Mouse (Mus musculus) left cerebral cortex, postnatal 10 days (tissue): Measurements from ENCODE around the gene Satb1. TPM values are rescaled to one million over a fixed set of nuclear protein-coding genes. Genes with fewer than 3 reads are reported as not detected.

Experiments used
- DNase-seq, 2 experiments: peaks; one replicate each; pipeline ENCODE4 v3.0.0; 2021 to 2022; ENCODE audit warnings: low spot score in 2 of 2, mixed read lengths in 1 of 2; ENCODE audit errors: extremely low spot score in 1 of 2
- intact Hi-C: fragments of 180-260 bp; cut with DNase I; formaldehyde crosslinking; loops from one replicate; pipeline ENCODE4 v1.15.1; 2025
- total RNA-seq, 2 experiments: library from RNA; stranded (reverse); gene quantifications; 2 replicates each; pipeline ENCODE4 v1.2.3; 2021

Gene Satb1
- total RNA-seq, 2 experiments from 2014 or later, result 144 to 153 TPM

DNA sequence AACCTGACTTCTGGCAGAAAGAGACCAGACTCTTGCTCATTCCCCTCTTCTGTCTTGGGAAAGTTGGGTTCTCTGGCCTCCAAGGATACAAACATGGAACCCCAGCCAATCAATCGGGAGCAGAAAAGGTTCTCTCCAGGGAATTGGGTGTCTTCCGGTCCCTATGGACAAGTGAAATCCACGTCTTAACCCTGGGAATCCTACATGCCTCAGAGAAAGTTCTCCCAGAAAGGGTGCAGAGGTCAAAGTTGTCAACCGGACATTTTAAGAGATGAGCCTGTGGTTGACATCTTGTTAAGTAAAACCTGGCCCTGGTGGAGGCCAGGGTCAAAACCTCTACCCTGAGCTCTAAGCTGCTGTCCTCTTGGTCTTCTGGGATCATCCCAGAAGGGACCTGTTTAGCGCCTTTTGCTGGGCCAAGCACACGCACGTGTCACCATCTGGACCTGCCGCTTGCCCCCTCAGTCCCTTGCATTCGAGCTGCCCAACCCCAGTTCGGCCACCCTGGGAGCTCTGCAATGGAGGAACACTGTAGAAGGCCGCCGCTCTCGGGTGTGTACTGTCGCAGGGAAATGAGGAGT lies 1.9 kb downstream of the Satb1 start:
- intact Hi-C loops, result loop anchor here (5.0 kb wide), 2 partner anchors 131 to 626 kb away; no protein-coding TSS in a partner anchor

DNA sequence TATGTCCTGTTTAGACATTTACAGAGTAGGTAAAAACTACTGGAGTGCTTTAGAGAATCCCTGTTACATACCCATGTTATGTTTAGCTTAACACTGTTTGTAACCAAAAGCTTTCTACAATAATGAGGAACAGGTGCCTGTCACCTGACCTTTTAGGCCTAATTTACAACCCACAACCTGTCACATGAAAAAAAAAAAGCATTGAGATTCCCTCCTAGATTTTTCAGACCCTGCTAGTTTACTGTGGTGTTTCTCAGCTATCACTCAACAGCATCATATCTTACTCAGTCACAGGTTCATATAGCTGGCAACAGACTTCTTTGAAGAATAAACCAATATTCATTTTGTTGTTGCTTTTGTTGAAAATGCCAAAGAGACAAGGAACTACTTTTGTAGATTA lies 3.7 kb downstream of the Satb1 start:
- intact Hi-C loops, result no loop called here
- no peak for DNase-seq

More for the DNA sequence above, 1.9 kb downstream of the Satb1 start:
- DNase-seq, result no peak

DNA sequence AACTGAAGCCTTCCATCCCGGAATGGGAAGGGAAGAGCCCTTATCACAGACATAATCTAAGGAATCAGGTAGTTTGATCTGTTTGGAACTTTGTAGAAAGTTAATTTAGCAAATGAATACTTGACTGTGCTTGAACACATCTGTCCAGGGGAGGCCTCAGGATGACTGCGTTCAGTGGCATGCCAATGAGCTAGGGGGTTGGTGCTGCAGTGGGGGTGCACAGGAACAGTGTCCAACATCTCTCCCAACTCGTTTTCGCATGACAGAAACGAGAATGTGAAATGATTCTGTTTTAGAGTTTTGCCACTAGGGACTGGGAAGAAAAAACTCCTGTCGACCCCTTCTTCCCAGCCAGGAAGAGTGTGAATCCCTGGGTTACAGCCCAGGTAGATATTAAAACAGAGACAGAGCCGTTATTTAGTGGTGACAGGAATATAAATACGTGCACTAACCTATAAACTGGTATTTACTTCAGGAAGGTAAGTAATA lies 5.1 kb downstream of the Satb1 start:
- intact Hi-C loops, result no loop called here
- DNase-seq, result no peak

DNA sequence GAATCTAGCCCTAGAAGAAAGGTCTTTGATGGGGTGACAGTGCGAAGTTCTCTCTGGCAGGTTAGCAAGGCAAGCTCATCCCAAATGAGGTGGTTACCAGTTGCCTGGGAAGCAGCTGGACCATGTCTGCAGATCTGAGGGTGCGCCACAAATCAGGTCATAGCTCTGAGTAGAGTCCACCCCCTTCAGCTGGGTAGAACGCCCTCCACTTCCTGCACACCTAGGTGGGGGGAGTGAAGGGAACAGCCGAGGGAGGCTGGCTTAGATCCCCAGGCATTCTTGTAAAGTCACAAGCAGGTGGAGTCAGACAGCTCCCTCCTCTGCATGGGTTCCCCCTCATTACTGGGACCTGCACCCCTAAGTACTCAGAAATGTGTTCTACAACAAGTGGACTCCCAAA lies 6.6 kb downstream of the Satb1 start:
- DNase-seq, result no peak
- intact Hi-C loops, result no loop called here

DNA sequence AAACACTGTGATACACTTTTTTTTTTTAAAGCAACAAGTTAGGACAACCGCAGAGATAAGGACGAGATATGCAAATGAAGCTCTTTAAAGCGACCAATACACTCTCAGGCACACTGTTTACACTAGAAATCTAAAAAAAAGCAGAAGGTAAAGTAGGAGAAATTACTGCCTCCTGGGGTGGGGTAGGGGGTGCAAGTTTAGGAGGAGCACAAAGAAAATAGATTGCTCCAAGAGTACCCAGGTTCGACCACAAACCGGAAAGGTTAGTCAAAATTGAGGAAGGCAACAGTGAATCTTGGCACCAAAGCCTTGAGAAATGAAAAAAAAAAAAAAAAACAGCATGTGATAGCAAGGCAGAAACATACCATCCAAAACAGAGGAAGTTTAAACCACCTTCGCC lies 18.8 kb downstream of the Satb1 start:
- no peak for DNase-seq
- intact Hi-C loops, result loop anchor here (5.0 kb wide), 1 partner anchor 648 kb away; no protein-coding TSS in a partner anchor

DNA sequence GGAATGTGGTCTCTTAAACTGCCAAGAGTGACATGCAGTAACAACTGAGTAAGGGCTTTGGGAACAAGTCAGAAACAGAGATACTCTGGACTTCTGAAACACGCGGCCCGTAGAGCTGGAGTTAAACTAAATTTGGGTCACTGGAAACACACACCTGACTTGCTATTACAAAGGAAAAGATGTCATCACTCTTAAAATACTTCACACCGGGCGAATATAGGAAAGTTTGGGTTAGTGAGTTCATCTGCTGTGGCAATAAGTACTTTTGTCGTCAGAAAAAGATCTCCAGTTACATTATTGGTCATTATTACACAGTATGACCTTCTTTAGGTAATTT lies 19.3 kb downstream of the Satb1 start:
- intact Hi-C loops, result loop anchor here (5.0 kb wide), 1 partner anchor 649 kb away; no protein-coding TSS in a partner anchor
- no peak for DNase-seq

DNA sequence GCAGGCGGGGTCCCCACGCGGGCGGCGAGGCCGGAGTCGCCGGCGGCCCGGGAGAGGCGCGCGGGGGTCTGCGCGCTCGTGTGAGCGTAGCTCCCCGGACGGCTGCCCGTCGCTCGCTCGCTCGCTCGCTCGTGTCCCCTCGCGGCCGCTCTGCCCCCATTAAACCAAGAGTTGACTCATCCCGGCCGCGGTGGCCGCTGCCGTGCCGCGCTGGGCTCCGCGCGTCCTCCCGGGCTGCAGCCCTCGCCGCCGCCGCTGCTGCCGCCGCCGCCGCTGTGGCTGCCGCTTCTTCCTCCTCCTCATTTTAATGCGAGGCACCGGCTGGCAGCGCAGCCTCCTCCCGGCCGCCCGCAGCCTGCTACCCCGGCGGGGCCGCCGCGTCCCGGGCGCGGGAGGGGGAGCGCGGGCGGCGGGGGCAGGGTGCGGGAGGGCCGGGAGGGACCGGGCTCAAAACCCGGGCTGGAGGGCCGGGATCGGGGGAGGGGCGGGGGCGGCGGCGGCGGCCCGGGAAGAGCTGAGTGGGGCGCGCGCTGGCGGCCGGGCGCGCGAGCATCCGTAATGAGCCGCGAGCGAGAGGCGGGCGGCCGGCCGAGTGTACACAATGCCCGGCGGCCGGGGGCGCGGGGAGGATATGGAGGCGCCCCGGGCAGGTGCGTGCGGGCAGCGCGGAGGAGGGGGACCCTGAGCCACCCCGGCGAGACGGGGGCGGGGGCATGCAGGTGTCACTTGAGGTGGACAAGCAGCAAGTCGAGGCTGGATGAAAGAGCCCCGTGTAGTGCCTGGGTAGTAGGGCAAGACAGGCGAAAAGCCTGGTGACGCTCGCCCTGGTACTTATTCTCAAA lies 19.9 kb downstream of the Satb1 start:
- peak in 1 of 2 experiments; percentile 79 for DNase-seq
- intact Hi-C loops, result loop anchor here (5.0 kb wide), 1 partner anchor 649 kb away; no protein-coding TSS in a partner anchor

DNA sequence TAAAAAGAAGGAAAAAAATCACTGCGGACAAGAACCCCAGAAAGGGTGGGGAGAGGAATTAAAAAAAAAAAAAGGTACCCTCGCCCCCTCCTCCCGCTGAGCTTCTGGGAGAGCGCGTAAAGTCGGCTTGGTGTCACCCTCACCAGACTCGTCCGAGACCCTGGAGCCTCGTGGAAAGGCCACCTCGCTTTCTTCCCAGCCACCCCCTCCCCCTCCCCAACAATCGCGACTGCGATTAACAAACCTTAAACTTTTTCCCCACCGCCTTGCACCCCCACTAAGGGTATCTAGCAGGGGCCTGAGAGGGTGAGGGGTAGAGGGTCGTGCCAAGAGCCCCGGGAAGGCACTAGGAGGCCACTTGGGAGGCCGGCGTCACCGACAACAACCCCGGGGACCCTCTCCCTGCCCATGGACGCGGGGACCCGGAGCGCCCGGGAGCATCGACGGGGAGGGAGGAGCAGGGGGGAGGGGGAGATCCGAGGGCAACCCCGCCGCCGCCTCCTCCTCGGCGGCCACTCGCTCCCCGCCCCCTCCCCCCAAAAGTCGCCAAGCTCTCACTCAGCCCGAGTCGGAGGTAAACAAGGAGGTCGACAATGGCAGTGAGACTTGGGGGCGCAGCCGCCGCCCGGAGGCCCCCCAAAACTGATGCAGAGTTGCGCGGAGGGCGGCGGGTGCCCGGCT lies 20.7 kb downstream of the Satb1 start:
- intact Hi-C loops, result loop anchor here (5.0 kb wide), 1 partner anchor 650 kb away; no protein-coding TSS in a partner anchor
- peak in 1 of 2 experiments; percentile 60 for DNase-seq

DNA sequence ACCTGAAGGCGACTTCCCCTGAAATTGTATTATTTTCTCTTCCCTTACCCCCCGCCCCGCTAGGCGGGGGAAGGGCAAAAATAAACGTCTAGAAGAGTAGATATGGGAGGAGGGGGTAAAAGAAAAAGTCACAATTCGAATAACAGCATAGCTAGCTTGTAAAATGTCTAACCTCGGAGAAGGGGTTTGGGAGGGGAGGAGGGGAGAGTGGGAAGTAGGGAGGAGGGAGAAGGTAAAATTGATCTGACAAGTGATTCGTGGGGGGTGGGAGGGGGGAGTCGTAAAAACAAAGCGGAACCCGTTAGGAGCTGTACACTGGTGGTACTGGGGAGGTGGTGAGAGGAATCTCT lies 21.2 kb downstream of the Satb1 start:
- intact Hi-C loops, result loop anchor here (5.0 kb wide), 1 partner anchor 650 kb away; no protein-coding TSS in a partner anchor
- no peak for DNase-seq

DNA sequence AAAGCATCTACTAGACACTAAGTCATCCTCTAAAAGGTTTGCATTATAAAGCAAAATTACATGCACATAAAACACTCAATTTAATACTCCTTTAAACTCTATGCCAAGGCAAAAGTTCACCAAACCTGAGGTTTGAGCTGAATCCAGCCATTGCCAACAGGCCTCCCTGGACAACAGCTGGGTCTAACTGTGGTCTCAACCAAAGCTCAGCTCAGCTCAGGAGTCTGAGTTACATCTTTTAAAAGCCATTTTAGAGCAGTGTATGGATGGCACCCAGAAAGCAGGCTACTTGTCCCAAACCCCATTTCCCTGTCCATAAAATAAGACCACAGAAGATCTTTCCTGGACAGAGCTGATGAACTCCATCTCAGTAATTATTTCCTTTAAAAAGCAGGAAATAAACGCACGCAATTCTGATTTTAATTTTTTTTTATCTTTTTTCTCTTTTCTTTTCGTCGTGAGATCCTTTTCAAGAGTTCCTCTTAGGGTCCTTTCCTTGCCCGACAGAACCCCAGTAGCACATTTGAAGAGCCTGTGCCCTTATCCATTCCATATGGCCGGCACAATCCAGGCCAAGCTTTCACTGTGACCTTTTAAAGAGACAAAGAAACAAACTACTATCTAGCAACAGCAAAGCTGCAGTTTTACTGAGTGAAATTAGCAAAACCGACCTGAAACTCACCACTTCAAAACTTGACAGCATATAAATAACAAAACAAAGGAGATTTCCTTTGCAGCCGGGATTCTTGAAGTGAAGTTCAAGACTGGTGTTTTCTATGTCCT lies 21.8 kb downstream of the Satb1 start:
- intact Hi-C loops, result loop anchor here (5.0 kb wide), 1 partner anchor 651 kb away; no protein-coding TSS in a partner anchor
- DNase-seq, result no peak

DNA sequence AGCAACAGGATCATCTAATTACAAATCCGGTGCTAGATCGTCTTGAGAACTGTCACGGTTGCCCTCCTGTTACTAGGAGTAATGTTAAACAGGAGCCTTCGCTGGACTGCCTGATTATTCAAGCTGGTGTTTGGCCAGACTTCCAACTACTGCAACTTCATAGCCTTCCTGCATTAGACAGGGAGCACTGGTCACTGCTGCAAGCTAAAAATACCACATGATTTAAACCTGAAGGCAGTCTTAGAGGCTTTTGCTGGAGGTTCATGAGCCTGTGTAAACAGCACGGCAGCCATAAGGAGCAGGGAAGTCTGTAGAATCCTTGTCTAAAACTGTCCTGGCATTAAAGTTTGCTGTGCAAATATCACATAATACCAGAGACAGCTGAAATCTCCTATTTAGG lies 25.7 kb downstream of the Satb1 start:
- intact Hi-C loops, result no loop called here
- no peak for DNase-seq

DNA sequence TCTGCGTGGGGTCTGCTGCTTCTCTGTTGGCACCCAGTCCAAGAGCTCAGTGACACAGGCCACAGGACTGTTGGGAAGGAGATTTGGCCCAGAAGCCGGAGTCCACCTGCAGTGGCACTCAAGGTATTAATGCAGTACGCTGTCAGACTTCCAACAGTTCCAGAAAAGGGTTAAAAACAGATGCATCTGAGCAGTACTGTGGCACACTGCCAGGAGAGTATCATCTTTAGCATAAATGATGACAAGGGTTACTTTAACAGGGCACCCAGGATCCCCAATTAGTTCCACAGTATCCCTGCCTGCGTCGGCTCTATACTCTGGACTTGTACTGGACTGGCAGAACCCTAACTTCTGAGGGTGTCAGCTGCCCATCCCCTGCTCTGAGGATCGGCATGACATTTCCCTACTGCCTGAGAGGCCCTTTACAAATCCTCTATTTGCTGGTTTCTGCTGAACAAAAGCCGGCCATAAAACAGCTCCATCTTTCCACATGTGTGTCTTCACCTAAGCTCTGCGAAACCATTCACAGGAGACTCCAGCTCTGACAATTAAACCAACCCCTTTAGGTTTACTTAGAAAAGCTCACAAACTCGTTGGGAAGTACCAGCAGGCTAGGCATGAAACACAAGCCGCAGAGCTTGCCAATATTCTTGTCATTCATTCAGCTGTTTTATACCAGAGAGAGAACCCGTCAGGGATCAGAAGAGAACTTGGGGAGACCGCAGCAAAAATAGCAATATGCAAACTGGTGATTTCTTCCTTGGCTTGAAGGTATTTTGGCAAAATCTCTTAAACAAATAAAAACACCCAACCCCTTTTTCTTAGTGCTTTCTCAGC lies 26.7 kb downstream of the Satb1 start:
- DNase-seq, result no peak
- intact Hi-C loops, result no loop called here

DNA sequence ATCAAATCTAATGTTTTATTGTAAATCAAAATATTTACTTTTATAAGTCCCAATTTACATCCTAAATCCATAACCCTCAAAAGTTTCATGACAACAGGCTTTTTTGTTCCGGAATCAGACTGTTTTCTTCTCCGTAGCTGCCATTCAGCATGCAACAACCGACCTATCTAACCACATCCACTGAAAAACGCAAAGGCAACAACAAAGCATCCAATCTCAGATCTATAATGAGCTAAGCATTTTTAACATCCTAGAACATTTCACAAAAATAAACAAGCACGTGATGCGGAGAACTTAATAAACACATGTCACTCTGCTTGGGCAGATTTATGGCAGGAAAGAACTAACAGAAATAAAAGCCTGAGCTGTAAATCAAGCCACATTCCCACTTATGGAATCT lies 32.9 kb downstream of the Satb1 start:
- DNase-seq, result no peak
- intact Hi-C loops, result no loop called here

DNA sequence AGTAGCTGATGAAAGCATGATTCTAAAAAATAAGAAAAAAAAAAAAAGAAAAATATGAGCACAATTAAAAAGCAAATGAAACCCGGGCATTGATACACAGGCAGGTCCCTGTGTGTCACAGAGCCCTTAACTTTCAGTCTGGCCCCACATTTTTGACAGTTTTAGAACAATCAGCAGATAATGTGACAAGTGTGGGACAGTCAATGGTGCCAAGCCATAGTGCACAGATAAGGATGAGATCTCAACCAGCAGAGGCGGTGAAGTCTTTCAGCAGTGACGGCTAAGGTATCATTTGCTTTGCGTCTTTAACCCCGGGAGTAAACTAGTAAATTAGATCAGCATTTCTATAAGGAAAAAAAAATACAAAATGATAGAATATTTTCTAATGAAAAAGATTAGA lies 36.6 kb downstream of the Satb1 start:
- intact Hi-C loops, result no loop called here

DNA sequence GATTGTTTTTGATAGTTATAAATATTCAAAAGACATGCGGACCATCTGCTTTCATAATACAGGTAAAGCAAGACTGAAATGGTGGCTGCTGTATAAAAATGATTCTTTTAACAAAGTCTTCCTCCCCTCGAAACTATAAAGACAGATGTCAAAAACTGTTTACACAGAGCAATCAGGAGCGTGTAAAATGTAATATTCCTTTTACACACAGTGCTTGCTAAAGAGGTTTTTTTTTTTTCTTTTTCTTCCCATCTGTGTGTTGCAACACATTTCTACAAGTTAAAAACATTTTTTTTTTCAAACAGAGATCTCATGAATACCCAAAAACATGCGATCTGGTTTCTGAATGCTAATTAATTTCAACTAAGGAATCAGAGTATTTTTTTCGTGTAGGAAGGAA lies 41.9 kb downstream of the Satb1 start:
- intact Hi-C loops, result no loop called here
- DNase-seq, result no peak

More for the DNA sequence above, 36.6 kb downstream of the Satb1 start:
- DNase-seq, result no peak

DNA sequence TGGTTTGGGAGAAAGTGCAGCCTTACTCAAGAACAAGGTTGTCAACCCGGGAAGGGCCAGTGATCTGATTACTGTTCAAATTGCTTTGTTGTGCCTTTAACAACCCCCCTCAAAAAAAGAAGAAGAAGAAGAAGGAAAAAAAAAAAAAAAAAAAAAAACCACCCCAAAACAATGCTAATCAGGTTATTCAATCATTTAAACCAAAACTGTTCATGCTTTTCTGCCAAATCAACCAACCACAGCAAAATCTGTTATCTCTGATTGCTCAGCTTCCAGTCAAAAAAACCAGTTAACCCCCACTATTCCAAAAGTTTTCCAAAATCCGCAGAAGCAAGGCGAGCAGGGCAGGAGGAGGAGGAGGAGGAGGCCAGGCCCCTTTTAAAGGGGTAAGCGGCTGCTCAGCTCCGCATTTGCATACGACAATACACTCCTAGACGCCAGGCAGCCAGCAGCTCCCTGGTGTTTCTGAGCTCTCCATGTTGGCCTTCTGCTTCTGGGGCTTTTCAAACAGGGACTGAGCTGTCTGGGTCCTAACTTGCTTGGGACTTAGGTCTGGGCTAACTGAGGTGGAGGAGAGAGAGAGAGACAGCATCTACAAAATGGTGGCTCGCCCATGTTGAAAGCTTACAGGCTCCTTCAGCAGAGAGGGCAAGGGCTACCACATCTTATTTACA lies 42.6 kb downstream of the Satb1 start:
- intact Hi-C loops, result no loop called here

DNA sequence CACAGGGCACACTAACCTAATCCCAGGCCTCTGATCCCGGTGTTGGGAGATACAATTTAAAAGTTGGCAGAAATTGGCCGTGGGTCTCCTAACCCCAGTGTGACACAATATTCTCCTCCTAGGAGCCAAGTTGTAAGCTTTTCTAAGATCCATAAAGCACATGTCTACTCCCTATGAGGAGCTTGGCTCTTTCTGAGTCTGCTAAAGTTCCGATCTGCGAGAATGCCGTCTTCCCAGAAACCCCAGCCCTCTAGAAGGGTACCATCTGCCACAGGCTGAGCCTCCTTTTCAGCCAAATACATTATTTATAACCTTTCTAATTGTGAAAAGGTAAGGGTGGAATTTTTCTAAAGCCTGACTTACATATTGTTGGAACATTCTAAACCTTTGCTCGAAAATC lies 43.3 kb downstream of the Satb1 start:
- no peak for DNase-seq
- intact Hi-C loops, result no loop called here

More for the DNA sequence above, 42.6 kb downstream of the Satb1 start:
- no peak for DNase-seq
